Mouse (Mus musculus) lung, postnatal 36 days (tissue): ENCODE data around the gene AI481877.
"Not testable (repeated sequence)": the region's sequence is repeated elsewhere in the genome, so short reads cannot be mapped to it uniquely, and the experiment has no call there.

ENCODE experiments used
- DNase-seq: peaks from one replicate; pipeline ENCODE4 v3.0.0; 2022; ENCODE audit warnings: mixed read lengths

AI481877 gene

GRCm38 (mm10) chr4:59138507-59139033 lies at the start of gene AI481877:
TSS of gene AI481877 (minus strand) at chr4:59138983.
- not testable (repeated sequence) for DNase-seq

- no peak for DNase-seq
Observed at GRCm38 (mm10) chr4:59188474-59188801, 49.7 kb upstream of the AI481877 start.

GRCm38 (mm10) chr4:59187289-59187688 lies 48.5 kb upstream of the AI481877 start:
- peak; percentile 74 for DNase-seq

GRCm38 (mm10) chr4:59185671-59186070 lies 46.9 kb upstream of the AI481877 start:
- DNase-seq, result no peak

- no peak for DNase-seq
Observed at GRCm38 (mm10) chr4:59181320-59182271, 42.8 kb upstream of the AI481877 start.

GRCm38 (mm10) chr4:59177566-59177965 lies 38.8 kb upstream of the AI481877 start:
- peak; percentile 35 for DNase-seq

- no peak for DNase-seq
Observed at GRCm38 (mm10) chr4:59175929-59176328, 37.1 kb upstream of the AI481877 start.

- peak; percentile 26 for DNase-seq
Observed at GRCm38 (mm10) chr4:59175003-59175402, 36.2 kb upstream of the AI481877 start.

GRCm38 (mm10) chr4:59173181-59173922 lies 34.6 kb upstream of the AI481877 start:
- DNase-seq, result no peak

GRCm38 (mm10) chr4:59172616-59173015 lies 33.8 kb upstream of the AI481877 start:
- no peak for DNase-seq

- no peak for DNase-seq
Observed at GRCm38 (mm10) chr4:59169981-59170380, 31.2 kb upstream of the AI481877 start.

GRCm38 (mm10) chr4:59167251-59167847 lies 28.6 kb upstream of the AI481877 start:
- no peak for DNase-seq

- DNase-seq, result no peak
Observed at GRCm38 (mm10) chr4:59164034-59164433, 25.3 kb upstream of the AI481877 start.

- DNase-seq, result no peak
Observed at GRCm38 (mm10) chr4:59160959-59161670, 22.3 kb upstream of the AI481877 start.

GRCm38 (mm10) chr4:59160289-59160688 lies 21.5 kb upstream of the AI481877 start:
- no peak for DNase-seq

- DNase-seq, result no peak
Observed at GRCm38 (mm10) chr4:59157654-59158053, 18.9 kb upstream of the AI481877 start.

- peak; percentile 57 for DNase-seq
Observed at GRCm38 (mm10) chr4:59156897-59157592, 18.3 kb upstream of the AI481877 start.

GRCm38 (mm10) chr4:59151953-59152352 lies 13.2 kb upstream of the AI481877 start:
- DNase-seq, result no peak

GRCm38 (mm10) chr4:59150907-59151306 lies 12.1 kb upstream of the AI481877 start:
- DNase-seq, result no peak

GRCm38 (mm10) chr4:59149043-59149442 lies 10.3 kb upstream of the AI481877 start:
- no peak for DNase-seq

- no peak for DNase-seq
Observed at GRCm38 (mm10) chr4:59128935-59129334, 9.8 kb downstream of the AI481877 start.

- DNase-seq, result no peak
Observed at GRCm38 (mm10) chr4:59125053-59125452, 13.7 kb downstream of the AI481877 start.
